Mouse (Mus musculus): ENCODE results near the gene Ppp1r3c.

- TF ChIP-seq CTCF (IDR thresholded peaks at IDR 0.05; ENCODE audit: extremely low read depth, insufficient read depth, insufficient read length, insufficient replicate concordance) = no peak
- no peak for TF ChIP-seq POLR2A (IDR thresholded peaks at IDR 0.05; ENCODE audit: low read depth, low read length)
These were observed 634 bp upstream of the Ppp1r3c start for GRCm38 (mm10) chr19:36737087-36737486.
